Mouse (Mus musculus): ENCODE data around the gene Gemin4.

DNA sequence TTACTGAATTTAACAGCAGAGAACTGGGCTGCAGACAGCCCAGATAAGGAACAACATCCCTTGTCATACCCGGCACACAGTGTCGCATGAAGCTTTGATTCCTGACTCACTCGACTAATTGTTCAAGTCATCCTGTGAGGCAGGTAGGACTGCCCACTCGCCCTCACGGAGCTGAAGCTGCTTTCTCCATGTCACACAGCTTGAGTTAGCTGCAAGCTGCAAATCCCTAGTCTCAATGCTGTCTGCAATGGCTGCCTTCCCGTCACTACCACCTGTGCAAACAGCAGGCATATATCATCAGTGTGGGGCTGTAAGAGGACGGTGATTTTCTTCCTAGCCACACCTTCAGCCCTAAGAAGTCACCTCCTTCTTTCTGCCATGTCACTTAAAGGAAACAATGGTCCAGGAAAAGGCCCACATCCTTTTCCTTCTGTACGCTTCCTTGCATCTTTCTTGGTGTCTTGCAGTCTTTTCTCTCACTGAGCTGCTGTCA, 20.4 kb downstream of the Gemin4 start:
- TF ChIP-seq CTCF (IDR thresholded peaks at IDR 0.05; ENCODE audit: extremely low read depth, insufficient read depth, insufficient read length, insufficient replicate concordance) = no peak
- TF ChIP-seq POLR2A (IDR thresholded peaks at IDR 0.05; ENCODE audit: low read depth, low read length) = no peak

Measured in spleen, adult 2 months (tissue).